Mouse (Mus musculus): ENCODE data around the gene Gstm7. TPM values are rescaled to one million over a fixed set of nuclear protein-coding genes. Genes with fewer than 3 reads are reported as not detected.

The Gstm7 gene
- polyA plus RNA-seq, 1 experiment from 2014 or later = 13.0 TPM

DNA sequence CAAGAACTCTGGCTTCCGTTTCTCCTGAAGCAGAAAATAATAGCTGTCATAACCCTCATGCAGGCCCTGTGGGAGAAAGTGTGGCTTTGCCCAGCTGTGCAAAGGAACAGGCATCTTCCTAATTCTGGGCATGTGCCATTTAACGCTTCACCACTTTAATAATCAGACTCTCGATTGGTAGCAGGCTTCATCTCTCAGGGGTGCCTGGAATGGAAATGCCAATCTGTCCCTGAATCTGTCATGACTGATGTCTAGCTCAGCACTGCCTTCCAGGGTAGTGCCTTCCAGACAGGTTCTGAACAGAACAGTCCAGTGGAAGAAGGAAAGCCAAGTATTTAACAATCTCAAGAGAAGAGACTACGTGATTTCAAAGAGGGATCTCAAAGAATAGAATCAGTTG is 9.6 kb upstream of the Gstm7 start:
- Histone ChIP-seq H3K36me3 (ENCODE audit: control insufficient read depth, insufficient read depth) (no peaks in the 10 kb centered on the region), H3K4me3 (ENCODE audit: low read depth, low read length) (no peak overlapping the region), H3K9me3 (ENCODE audit: control insufficient read depth) (no peaks in the 10 kb centered on the region), H3K9ac (ENCODE audit: low read depth, low read length) (no peak overlapping the region), H3K4me1 (replicated peaks; ENCODE audit: control insufficient read depth, insufficient read depth, low read length) (no peaks in the 10 kb centered on the region), H3K27ac (ENCODE audit: low read depth, low read length) (no peak overlapping the region), H3K4me2 (replicated peaks; ENCODE audit: low read depth) (no peak overlapping the region), H3K27me3 (replicated peaks; ENCODE audit: control insufficient read depth, insufficient read depth, low read length) (no peaks in the 10 kb centered on the region)
- TF ChIP-seq CTCF (IDR thresholded peaks at IDR 0.05; ENCODE audit: low read depth) = no peak
- ATAC-seq = no peak
- WGBS = 81% methylated on average over 4 of the region's 4 CpGs

DNA sequence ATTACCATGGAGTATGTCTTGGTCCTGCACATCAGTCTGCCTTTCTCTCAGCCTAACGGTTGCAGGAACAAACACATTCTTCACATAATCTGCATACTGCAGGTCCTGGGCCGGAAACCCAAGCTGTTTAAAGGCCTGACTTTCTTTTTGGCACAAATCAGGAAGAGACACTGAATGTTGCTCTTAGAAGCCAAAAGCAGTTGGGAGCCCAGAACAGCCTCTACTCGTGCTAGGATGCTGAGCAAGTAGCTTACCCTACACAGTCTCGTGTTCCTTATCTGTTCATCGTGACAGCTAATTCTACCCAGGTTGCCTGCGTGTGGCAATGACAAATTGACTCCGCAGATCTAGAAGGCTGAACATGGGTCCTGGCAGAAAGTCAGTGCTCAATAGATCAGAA is 8.9 kb upstream of the Gstm7 start:
- no peak overlapping the region for H3K4me2 ChIP-seq (replicated peaks; ENCODE audit: low read depth)
- no peak overlapping the region for H3K9ac ChIP-seq (ENCODE audit: low read depth, low read length)
- H3K4me3 ChIP-seq (ENCODE audit: low read depth, low read length) = no peak overlapping the region
- TF ChIP-seq CTCF (IDR thresholded peaks at IDR 0.05; ENCODE audit: low read depth) = no peak
- no peak for ATAC-seq
- no peaks in the 10 kb centered on the region for H3K4me1 ChIP-seq (replicated peaks; ENCODE audit: control insufficient read depth, insufficient read depth, low read length)
- H3K27ac ChIP-seq (ENCODE audit: low read depth, low read length) = no peak overlapping the region
- H3K9me3 ChIP-seq (ENCODE audit: control insufficient read depth) = no peaks in the 10 kb centered on the region
- H3K36me3 ChIP-seq (ENCODE audit: control insufficient read depth, insufficient read depth) = no peaks in the 10 kb centered on the region
- 76% methylated on average over 7 of the region's 7 CpGs for WGBS
- no peaks in the 10 kb centered on the region for H3K27me3 ChIP-seq (replicated peaks; ENCODE audit: control insufficient read depth, insufficient read depth, low read length)

DNA sequence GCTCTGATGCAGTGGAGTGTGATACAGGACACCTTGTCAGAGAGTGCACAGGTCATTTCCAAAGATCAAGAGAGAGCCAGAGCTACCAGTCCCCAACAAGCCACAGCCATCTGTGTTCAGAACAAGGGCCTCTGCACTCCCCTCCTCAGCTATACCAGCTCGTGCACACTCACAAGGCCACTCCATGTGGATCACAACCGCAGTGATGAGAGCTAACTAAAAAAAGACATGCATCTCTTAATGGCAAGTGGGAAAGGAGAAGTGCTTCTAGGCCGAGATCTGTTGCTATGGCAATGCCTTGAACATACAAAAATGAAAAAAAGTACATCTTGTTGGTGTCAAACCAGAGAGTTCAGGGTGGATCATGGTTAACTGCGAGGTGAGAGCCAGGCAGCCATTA is 8.2 kb upstream of the Gstm7 start:
- Histone ChIP-seq H3K27me3 (replicated peaks; ENCODE audit: control insufficient read depth, insufficient read depth, low read length) (no peaks in the 10 kb centered on the region), H3K4me1 (replicated peaks; ENCODE audit: control insufficient read depth, insufficient read depth, low read length) (no peaks in the 10 kb centered on the region), H3K9me3 (ENCODE audit: control insufficient read depth) (no peaks in the 10 kb centered on the region), H3K27ac (ENCODE audit: low read depth, low read length) (no peak overlapping the region), H3K36me3 (ENCODE audit: control insufficient read depth, insufficient read depth) (no peaks in the 10 kb centered on the region), H3K9ac (ENCODE audit: low read depth, low read length) (no peak overlapping the region), H3K4me2 (replicated peaks; ENCODE audit: low read depth) (no peak overlapping the region), H3K4me3 (ENCODE audit: low read depth, low read length) (no peak overlapping the region)
- no peak for TF ChIP-seq CTCF (IDR thresholded peaks at IDR 0.05; ENCODE audit: low read depth)
- ATAC-seq = no peak
- WGBS = 81% methylated on average over 4 of the region's 4 CpGs

DNA sequence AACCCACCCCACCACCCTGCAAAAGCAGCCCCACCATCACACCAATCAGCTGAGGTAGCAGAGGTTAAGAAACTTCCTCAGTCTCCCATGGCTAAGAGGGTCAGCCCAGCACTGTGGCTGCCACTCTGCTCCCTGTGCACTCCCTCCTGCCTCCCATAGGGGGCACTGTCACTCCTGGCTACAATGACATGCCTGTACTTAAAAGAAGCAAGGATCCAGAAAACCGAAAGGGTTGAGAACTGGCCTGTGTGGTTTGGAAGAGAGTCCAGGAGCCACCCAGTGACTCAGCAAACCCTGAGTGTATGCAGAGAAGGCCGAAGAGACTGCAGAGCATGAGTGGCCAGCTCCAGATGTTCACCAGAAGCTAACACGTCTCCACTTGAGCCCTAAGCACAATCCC is 7.8 kb upstream of the Gstm7 start:
- Histone ChIP-seq H3K9ac (ENCODE audit: low read depth, low read length) (no peak overlapping the region), H3K36me3 (ENCODE audit: control insufficient read depth, insufficient read depth) (no peaks in the 10 kb centered on the region), H3K27ac (ENCODE audit: low read depth, low read length) (no peak overlapping the region), H3K4me2 (replicated peaks; ENCODE audit: low read depth) (no peak overlapping the region), H3K4me1 (replicated peaks; ENCODE audit: control insufficient read depth, insufficient read depth, low read length) (no peaks in the 10 kb centered on the region), H3K4me3 (ENCODE audit: low read depth, low read length) (no peak overlapping the region), H3K27me3 (replicated peaks; ENCODE audit: control insufficient read depth, insufficient read depth, low read length) (no peaks in the 10 kb centered on the region), H3K9me3 (ENCODE audit: control insufficient read depth) (no peaks in the 10 kb centered on the region)
- TF ChIP-seq CTCF (IDR thresholded peaks at IDR 0.05; ENCODE audit: low read depth) = peak; percentile 91
- 44% methylated on average over 3 of the region's 3 CpGs for WGBS
- peak; percentile 46 for ATAC-seq

DNA sequence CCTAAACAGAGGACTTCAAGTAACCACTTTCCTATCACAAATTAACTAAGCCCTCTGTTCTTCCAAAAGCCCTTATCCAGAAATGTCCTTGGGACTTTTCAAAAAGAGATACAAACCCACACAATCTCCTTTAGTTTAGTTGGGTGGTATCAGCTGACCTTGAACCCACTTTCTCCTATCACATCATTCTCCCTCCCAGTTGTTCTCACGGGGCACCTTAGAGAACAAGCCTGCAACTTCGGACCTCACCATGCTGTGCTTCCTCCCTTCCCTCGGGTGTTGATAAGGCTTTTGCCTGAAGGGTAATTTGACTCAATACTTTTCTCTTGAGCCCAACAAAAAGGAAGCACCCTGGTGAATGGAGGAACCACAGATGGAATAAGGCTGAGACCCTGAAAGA is 4.3 kb upstream of the Gstm7 start:
- H3K9me3 ChIP-seq (ENCODE audit: control insufficient read depth) = no peaks in the 10 kb centered on the region
- no peak overlapping the region for H3K27ac ChIP-seq (ENCODE audit: low read depth, low read length)
- H3K9ac ChIP-seq (ENCODE audit: low read depth, low read length) = no peak overlapping the region
- 33% methylated on average over 3 of the region's 3 CpGs for WGBS
- no peaks in the 10 kb centered on the region for H3K36me3 ChIP-seq (ENCODE audit: control insufficient read depth, insufficient read depth)
- no peak for TF ChIP-seq CTCF (IDR thresholded peaks at IDR 0.05; ENCODE audit: low read depth)
- ATAC-seq = no peak
- H3K4me1 ChIP-seq (replicated peaks; ENCODE audit: control insufficient read depth, insufficient read depth, low read length) = no peaks in the 10 kb centered on the region
- H3K4me2 ChIP-seq (replicated peaks; ENCODE audit: low read depth) = no peak overlapping the region
- no peak overlapping the region for H3K4me3 ChIP-seq (ENCODE audit: low read depth, low read length)
- no peaks in the 10 kb centered on the region for H3K27me3 ChIP-seq (replicated peaks; ENCODE audit: control insufficient read depth, insufficient read depth, low read length)

DNA sequence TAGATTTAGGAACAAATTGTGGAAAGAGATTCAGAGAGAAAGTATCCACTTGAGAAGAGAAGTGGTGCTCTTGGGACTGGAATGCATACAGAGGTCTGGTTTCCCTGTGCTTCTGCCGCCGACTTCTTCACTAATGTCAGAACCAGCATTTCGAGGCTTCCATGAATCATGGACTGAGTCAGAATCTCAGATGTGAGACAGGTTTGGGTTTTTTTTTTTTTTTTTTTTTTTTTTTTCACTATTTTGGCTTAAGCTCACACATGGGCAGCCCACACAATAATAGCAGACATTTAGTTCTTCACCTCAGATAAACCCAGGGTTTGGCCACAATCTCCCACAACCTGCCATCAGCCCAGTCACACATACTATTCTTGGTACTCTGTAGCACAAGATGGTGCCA is 3.7 kb upstream of the Gstm7 start:
- H3K27me3 ChIP-seq (replicated peaks; ENCODE audit: control insufficient read depth, insufficient read depth, low read length) = no peaks in the 10 kb centered on the region
- H3K36me3 ChIP-seq (ENCODE audit: control insufficient read depth, insufficient read depth) = no peaks in the 10 kb centered on the region
- no peak overlapping the region for H3K4me3 ChIP-seq (ENCODE audit: low read depth, low read length)
- no peaks in the 10 kb centered on the region for H3K9me3 ChIP-seq (ENCODE audit: control insufficient read depth)
- H3K9ac ChIP-seq (ENCODE audit: low read depth, low read length) = no peak overlapping the region
- H3K27ac ChIP-seq (ENCODE audit: low read depth, low read length) = no peak overlapping the region
- no peak for TF ChIP-seq CTCF (IDR thresholded peaks at IDR 0.05; ENCODE audit: low read depth)
- no peak for ATAC-seq
- H3K4me2 ChIP-seq (replicated peaks; ENCODE audit: low read depth) = no peak overlapping the region
- no peaks in the 10 kb centered on the region for H3K4me1 ChIP-seq (replicated peaks; ENCODE audit: control insufficient read depth, insufficient read depth, low read length)
- 80% methylated on average over 3 of the region's 3 CpGs for WGBS

DNA sequence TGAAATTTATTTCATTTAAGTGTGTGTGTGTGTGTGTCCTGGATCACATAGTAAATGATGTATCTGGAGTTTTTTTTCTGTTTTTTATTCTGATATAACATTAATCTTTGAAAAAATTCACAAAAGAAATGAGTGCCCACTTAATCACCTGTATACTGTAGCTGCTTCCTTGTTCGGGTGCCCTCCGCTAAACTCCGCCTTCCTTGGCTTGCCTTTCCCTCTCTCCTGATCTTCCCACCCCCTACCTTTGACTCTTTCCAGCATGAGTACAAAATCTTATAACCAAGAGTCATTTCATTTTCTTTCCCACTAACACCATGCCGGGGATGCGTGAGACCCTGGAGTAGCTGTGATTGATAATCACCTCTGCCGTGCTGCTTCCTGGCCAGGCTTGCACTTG is 511 bp upstream of the Gstm7 start:
- 44% methylated on average over 6 of the region's 6 CpGs for WGBS
- ATAC-seq = peak; percentile 71

More for the DNA sequence above, 511 bp upstream of the Gstm7 start:
- Histone ChIP-seq H3K4me1 (replicated peaks; ENCODE audit: control insufficient read depth, insufficient read depth, low read length) (no peaks in the 10 kb centered on the region), H3K4me3 (ENCODE audit: low read depth, low read length) (no peak overlapping the region), H3K36me3 (ENCODE audit: control insufficient read depth, insufficient read depth) (no peaks in the 10 kb centered on the region), H3K4me2 (replicated peaks; ENCODE audit: low read depth) (peak overlapping the region; percentile 65; the same call in 1 of the 2 replicates), H3K9ac (ENCODE audit: low read depth, low read length) (no peak overlapping the region), H3K27me3 (replicated peaks; ENCODE audit: control insufficient read depth, insufficient read depth, low read length) (no peaks in the 10 kb centered on the region), H3K9me3 (ENCODE audit: control insufficient read depth) (no peaks in the 10 kb centered on the region), H3K27ac (ENCODE audit: low read depth, low read length) (no peak overlapping the region)
- TF ChIP-seq CTCF (IDR thresholded peaks at IDR 0.05; ENCODE audit: low read depth) = no peak
